Mouse (Mus musculus) hindbrain, embryonic 11.5 days (tissue): ENCODE measurements around the gene Gtf2i. TPM values are rescaled to one million over a fixed set of nuclear protein-coding genes. Genes with fewer than 3 reads are reported as not detected.
A peak's percentile ranks its signal among the peaks of the same experiment; 100 is the strongest.

ENCODE experiments used
- ATAC-seq: fragments of 200-750 bp; cut with Nextera tagmentation; 2 replicates; pipeline ENCODE4 v1.8.0; 2017; ENCODE audit warnings: mild to moderate bottlenecking, moderate TSS enrichment, moderate library complexity; ENCODE audit not compliant: low FRiP score
- DNase-seq: peaks from one replicate; pipeline ENCODE4 v3.0.0-alpha.2; 2015; ENCODE audit warnings: low spot score
- H3K27ac ChIP-seq: fragments of 300-500 bp; sonication (generic); 2 replicates; pipeline ENCODE4 v1.5.1; 2014; ENCODE audit warnings: mild to moderate bottlenecking, low read depth, low read length
- H3K27me3 ChIP-seq: fragments of 300-500 bp; sonication (generic); 2 replicates; pipeline ENCODE4 v1.6.1; 2014; ENCODE audit warnings: mild to moderate bottlenecking, low read length, moderate library complexity, mixed read lengths; ENCODE audit not compliant: control insufficient read depth, insufficient read depth
- H3K36me3 ChIP-seq: fragments of 300-500 bp; sonication (generic); 2 replicates; pipeline ENCODE4 v1.6.1; 2014; ENCODE audit warnings: mild to moderate bottlenecking, low read length, moderate library complexity, mixed read lengths; ENCODE audit not compliant: control insufficient read depth, insufficient read depth
- H3K4me1 ChIP-seq: fragments of 300-500 bp; sonication (generic); replicated peaks from 2 replicates; pipeline ENCODE4 v1.6.1; 2014; ENCODE audit warnings: low read length, mixed read lengths; ENCODE audit not compliant: control insufficient read depth, insufficient read depth
- H3K4me2 ChIP-seq: fragments of 300-500 bp; sonication (generic); replicated peaks from 2 replicates; pipeline ENCODE4 v1.6.1; 2014; ENCODE audit warnings: mild to moderate bottlenecking, low read depth, low read length
- H3K4me3 ChIP-seq: fragments of 300-500 bp; sonication (generic); 2 replicates; pipeline ENCODE4 v1.5.1; 2014; ENCODE audit warnings: low read depth, low read length
- H3K9ac ChIP-seq: fragments of 300-500 bp; sonication (generic); 2 replicates; pipeline ENCODE4 v1.6.1; 2014; ENCODE audit warnings: low read depth, low read length
- H3K9me3 ChIP-seq: fragments of 300-500 bp; sonication (generic); 2 replicates; pipeline ENCODE4 v1.6.1; 2016; ENCODE audit warnings: low read length; ENCODE audit not compliant: control insufficient read depth
- WGBS: fragments of 180-500 bp; shearing (Covaris S2); extraction: QIAGEN DNeasy Blood & Tissue Kit; methylation state at CpG from one replicate; pipeline ENCODE4 v1.1.7; 2014; 5-methylcytosine and 5-hydroxymethylcytosine counted together
- polyA plus RNA-seq: library from polyadenylated mRNA; unstranded; fragments of >200 nt; fragmentation: Nextera tagmentation; extraction: Ambion mirVana; gene quantifications from 2 replicates; pipeline ENCODE4 v1.2.1, GENCODE M21; 2014

Gtf2i gene
- polyA plus RNA-seq, 1 experiment from 2014 or later = 178 TPM

- no peak for DNase-seq
- 0 out of 2 replicates have a peak, but pooled peaks cover 2% of the 10 kb centered on the region for H3K4me1 ChIP-seq
- H3K27ac ChIP-seq = no peak overlapping the region
- H3K27me3 ChIP-seq = no peaks in the 10 kb centered on the region
- peaks cover 40% of the 10 kb centered on the region for H3K36me3 ChIP-seq
- no peak overlapping the region for H3K4me3 ChIP-seq
- ATAC-seq = no peak
- H3K4me2 ChIP-seq = no peak overlapping the region
- 94% methylated on average over 11 of the region's 11 CpGs for WGBS
- H3K9ac ChIP-seq = no peak overlapping the region
- no peaks in the 10 kb centered on the region for H3K9me3 ChIP-seq
Measured at GRCm38 (mm10) chr5:134237508-134237907, 77.1 kb downstream of the Gtf2i start.

GRCm38 (mm10) chr5:134236796-134237195, 77.8 kb downstream of the Gtf2i start:
- H3K36me3 ChIP-seq = peaks cover 33% of the 10 kb centered on the region
- H3K27ac ChIP-seq = no peak overlapping the region
- H3K4me1 ChIP-seq = 0 out of 2 replicates have a peak, but pooled peaks cover 2% of the 10 kb centered on the region

GRCm38 (mm10) chr5:134236241-134236640, 78.3 kb downstream of the Gtf2i start:
- WGBS = 91% methylated on average over 3 of the region's 3 CpGs
- H3K27me3 ChIP-seq = no peaks in the 10 kb centered on the region
- H3K4me3 ChIP-seq = no peak overlapping the region
- no peak overlapping the region for H3K4me2 ChIP-seq
- no peaks in the 10 kb centered on the region for H3K9me3 ChIP-seq
- H3K36me3 ChIP-seq = peaks cover 27% of the 10 kb centered on the region
- H3K27ac ChIP-seq = no peak overlapping the region
- no peak overlapping the region for H3K9ac ChIP-seq
- 0 out of 2 replicates have a peak, but pooled peaks cover 2% of the 10 kb centered on the region for H3K4me1 ChIP-seq
- DNase-seq (no peak), ATAC-seq (no peak)

More at GRCm38 (mm10) chr5:134236796-134237195, 77.8 kb downstream of the Gtf2i start:
- Histone ChIP-seq H3K4me2 (no peak overlapping the region), H3K9ac (no peak overlapping the region), H3K4me3 (no peak overlapping the region), H3K9me3 (no peaks in the 10 kb centered on the region), H3K27me3 (no peaks in the 10 kb centered on the region)
- DNase-seq (no peak), ATAC-seq (no peak)
- WGBS = 94% methylated on average over 6 of the region's 6 CpGs

- no peak overlapping the region for H3K27ac ChIP-seq
- peak; percentile 36 for DNase-seq
- H3K4me1 ChIP-seq = 0 out of 2 replicates have a peak, but pooled peaks cover 2% of the 10 kb centered on the region
Measured at GRCm38 (mm10) chr5:134235111-134235510, 79.4 kb downstream of the Gtf2i start.

GRCm38 (mm10) chr5:134234205-134234604, 80.4 kb downstream of the Gtf2i start:
- Histone ChIP-seq H3K4me1 (0 out of 2 replicates have a peak, but pooled peaks cover 2% of the 10 kb centered on the region), H3K36me3 (peaks cover 16% of the 10 kb centered on the region), H3K27ac (no peak overlapping the region), H3K4me2 (no peak overlapping the region), H3K27me3 (no peaks in the 10 kb centered on the region), H3K9ac (no peak overlapping the region), H3K4me3 (no peak overlapping the region), H3K9me3 (no peaks in the 10 kb centered on the region)
- no peak for ATAC-seq
- 68% methylated on average over 2 of the region's 2 CpGs for WGBS
- no peak for DNase-seq

More at GRCm38 (mm10) chr5:134235111-134235510, 79.4 kb downstream of the Gtf2i start:
- Histone ChIP-seq H3K9ac (no peak overlapping the region), H3K27me3 (no peaks in the 10 kb centered on the region), H3K4me3 (no peak overlapping the region), H3K9me3 (no peaks in the 10 kb centered on the region), H3K36me3 (peaks cover 19% of the 10 kb centered on the region), H3K4me2 (no peak overlapping the region)
- 63% methylated on average over 6 of the region's 6 CpGs for WGBS
- ATAC-seq = no peak

- no peak overlapping the region for H3K4me3 ChIP-seq
- no peak for DNase-seq
- ATAC-seq = no peak
- no peak overlapping the region for H3K9ac ChIP-seq
- H3K36me3 ChIP-seq = peaks cover 16% of the 10 kb centered on the region
- 77% methylated on average over 7 of the region's 7 CpGs for WGBS
- no peaks in the 10 kb centered on the region for H3K9me3 ChIP-seq
- no peaks in the 10 kb centered on the region for H3K27me3 ChIP-seq
- H3K4me2 ChIP-seq = no peak overlapping the region
- H3K4me1 ChIP-seq = 0 out of 2 replicates have a peak, but pooled peaks cover 2% of the 10 kb centered on the region
- H3K27ac ChIP-seq = no peak overlapping the region
Measured at GRCm38 (mm10) chr5:134233244-134233651, 81.3 kb downstream of the Gtf2i start.

- H3K4me3 ChIP-seq = no peak overlapping the region
- H3K36me3 ChIP-seq = peaks cover 13% of the 10 kb centered on the region
Measured at GRCm38 (mm10) chr5:134232568-134232967, 82.0 kb downstream of the Gtf2i start.

GRCm38 (mm10) chr5:134232111-134232510, 82.4 kb downstream of the Gtf2i start:
- H3K27ac ChIP-seq = no peak overlapping the region
- no peaks in the 10 kb centered on the region for H3K27me3 ChIP-seq
- H3K4me2 ChIP-seq = no peak overlapping the region
- no peaks in the 10 kb centered on the region for H3K9me3 ChIP-seq
- no peak for DNase-seq
- WGBS = 75% methylated on average over 6 of the region's 6 CpGs
- H3K4me1 ChIP-seq = no peaks in the 10 kb centered on the region
- no peak for ATAC-seq
- no peak overlapping the region for H3K9ac ChIP-seq
- H3K36me3 ChIP-seq = peaks cover 9% of the 10 kb centered on the region
- H3K4me3 ChIP-seq = no peak overlapping the region

More at GRCm38 (mm10) chr5:134232568-134232967, 82.0 kb downstream of the Gtf2i start:
- H3K9me3 ChIP-seq = no peaks in the 10 kb centered on the region
- H3K4me2 ChIP-seq = no peak overlapping the region
- no peak overlapping the region for H3K9ac ChIP-seq
- no peaks in the 10 kb centered on the region for H3K27me3 ChIP-seq
- DNase-seq (no peak), ATAC-seq (no peak)
- H3K4me1 ChIP-seq = no peaks in the 10 kb centered on the region
- no peak overlapping the region for H3K27ac ChIP-seq
- WGBS = 54% methylated on average over 7 of the region's 7 CpGs

GRCm38 (mm10) chr5:134231376-134231775, 83.2 kb downstream of the Gtf2i start:
- no peaks in the 10 kb centered on the region for H3K9me3 ChIP-seq
- no peaks in the 10 kb centered on the region for H3K4me1 ChIP-seq
- no peak overlapping the region for H3K27ac ChIP-seq
- no peak for DNase-seq
- no peak for ATAC-seq
- H3K4me2 ChIP-seq = no peak overlapping the region
- H3K9ac ChIP-seq = no peak overlapping the region
- no peaks in the 10 kb centered on the region for H3K27me3 ChIP-seq
- H3K4me3 ChIP-seq = no peak overlapping the region
- 86% methylated on average over 5 of the region's 5 CpGs for WGBS
- H3K36me3 ChIP-seq = 0 out of 2 replicates have a peak, but pooled peaks cover 2% of the 10 kb centered on the region
